Mouse (Mus musculus) thymus, postnatal 14 days (tissue): ENCODE measurements around the gene Pygm.

Experiments
- DNase-seq: peaks from one replicate; pipeline ENCODE4 v3.0.0; 2021

The Pygm gene

GRCm38 (mm10) chr19:6384128-6384527, at the start of gene Pygm:
Gene Pygm (plus strand): TSS chr19:6384399.
- DNase-seq: no peak

DNA sequence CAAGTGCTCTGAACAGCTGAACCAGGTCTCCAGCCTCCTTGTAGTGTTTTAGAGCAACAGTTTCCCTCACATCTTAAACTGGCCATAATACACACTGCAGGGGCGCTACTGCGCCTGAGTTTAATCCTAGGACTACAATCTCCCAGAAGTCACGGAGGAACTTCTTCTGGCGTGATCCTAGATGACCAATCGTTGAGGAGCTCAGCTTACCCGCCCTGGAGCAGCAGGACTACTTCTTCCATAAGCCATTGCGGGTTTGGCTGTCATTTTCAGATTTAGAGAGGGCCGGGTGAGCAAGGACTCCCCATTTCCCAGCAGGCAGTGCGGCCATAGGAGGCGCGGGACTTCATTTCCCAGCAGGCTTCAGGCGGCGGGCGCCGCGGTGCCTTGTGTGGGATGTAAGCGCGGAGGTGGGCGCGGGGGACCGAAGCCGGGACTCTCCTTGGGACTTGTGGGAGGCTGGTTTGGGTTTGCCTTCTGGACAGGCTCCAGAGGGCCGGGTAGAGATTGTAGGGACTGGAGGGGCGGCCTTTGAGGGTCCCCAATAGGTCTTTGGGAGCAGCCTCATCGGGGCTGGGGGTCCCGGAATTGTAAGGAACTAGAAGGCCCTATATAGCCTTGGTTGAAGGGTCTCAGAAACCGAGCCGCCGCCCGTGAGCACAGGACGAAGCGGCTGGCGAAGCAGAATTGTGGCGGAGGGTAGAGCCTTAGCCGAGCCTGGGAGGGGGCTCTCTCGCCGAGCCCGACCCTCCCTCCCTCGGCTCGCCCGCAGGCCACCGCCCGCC, 49.3 kb upstream of the Pygm start, which contains the start of gene Men1:
TSS of gene Men1 (plus strand) at position 307 of the 785 bp plus-strand sequence.
- peak; percentile 92 for DNase-seq

DNA sequence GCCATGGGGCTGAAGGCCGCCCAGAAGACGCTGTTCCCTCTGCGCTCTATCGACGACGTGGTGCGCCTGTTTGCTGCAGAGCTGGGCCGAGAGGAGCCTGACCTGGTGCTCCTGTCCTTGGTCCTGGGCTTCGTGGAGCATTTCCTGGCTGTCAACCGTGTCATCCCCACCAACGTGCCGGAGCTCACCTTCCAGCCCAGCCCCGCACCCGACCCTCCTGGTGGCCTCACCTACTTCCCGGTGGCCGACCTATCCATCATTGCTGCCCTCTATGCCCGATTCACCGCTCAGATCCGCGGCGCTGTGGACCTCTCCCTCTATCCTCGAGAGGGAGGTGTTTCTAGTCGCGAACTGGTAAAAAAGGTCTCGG, 48.8 kb upstream of the Pygm start:
- DNase-seq: peak; percentile 45

GRCm38 (mm10) chr19:6336920-6337319, 47.3 kb upstream of the Pygm start:
- no peak for DNase-seq

DNA sequence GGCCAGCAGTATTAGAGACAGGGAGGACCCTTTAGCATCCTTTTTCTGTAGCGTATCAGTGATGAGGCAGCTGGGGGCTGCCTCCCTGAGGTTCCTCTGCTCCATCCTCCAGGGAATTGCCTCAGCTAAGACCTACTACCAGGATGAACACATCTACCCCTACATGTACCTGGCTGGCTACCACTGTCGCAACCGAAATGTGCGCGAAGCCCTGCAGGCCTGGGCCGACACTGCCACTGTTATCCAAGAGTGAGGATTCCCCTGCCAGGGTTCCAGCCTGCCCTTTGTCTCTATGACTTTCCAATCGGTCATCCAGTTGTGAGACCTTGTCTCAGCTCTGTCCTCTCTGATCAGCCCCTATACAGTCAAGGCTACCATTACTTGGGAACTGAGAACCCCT, 46.0 kb upstream of the Pygm start:
- no peak for DNase-seq

DNA sequence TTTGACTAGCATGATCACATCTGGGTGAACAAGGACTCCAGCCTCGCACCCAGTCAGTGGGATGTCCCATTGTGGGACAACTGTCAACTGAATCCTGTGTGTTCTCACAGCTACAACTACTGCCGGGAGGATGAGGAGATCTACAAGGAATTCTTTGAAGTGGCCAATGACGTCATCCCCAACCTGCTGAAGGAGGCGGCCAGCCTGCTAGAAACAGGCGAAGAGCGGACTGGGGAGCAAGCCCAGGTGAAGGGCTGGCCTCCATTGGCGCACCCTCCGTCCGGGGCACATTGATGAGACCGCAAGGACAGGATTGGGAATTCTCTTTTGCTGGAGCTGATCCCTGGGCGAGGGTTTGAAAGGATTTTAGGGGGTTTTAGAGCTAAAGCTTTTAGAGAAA, 45.5 kb upstream of the Pygm start:
- no peak for DNase-seq

- DNase-seq: no peak
Observed at GRCm38 (mm10) chr19:6339191-6339590, 45.0 kb upstream of the Pygm start.

DNA sequence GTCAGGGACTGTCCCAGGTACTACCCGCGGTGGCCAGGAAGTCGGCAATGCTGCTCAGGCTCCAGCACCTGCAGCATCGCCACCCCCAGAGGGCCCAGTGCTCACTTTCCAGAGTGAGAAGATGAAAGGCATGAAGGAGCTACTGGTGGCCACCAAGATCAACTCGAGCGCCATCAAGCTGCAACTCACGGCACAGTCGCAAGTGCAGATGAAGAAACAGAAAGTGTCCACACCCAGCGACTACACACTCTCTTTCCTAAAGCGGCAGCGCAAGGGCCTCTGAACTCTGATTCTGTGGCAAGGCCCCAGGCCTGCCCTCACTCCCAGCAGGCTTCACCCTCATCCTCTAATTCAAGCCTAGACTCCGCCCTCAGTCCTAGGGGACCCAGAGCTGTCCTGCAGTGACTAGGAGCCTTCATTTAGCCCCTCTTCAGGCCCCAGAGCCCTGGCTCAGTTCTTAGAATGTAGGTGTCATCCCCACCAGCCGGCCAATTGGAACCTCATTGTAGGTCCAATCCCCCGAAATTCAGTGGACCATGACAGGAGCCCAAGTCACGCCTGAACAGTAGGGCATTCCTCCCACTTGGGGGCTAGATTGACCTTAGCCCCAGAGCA, 44.2 kb upstream of the Pygm start:
- peak; percentile 77 for DNase-seq

- peak; percentile 95 for DNase-seq
Observed at GRCm38 (mm10) chr19:6340524-6341452, 43.4 kb upstream of the Pygm start, which contains the start of gene Map4k2. Gene Map4k2 (plus strand): TSS chr19:6341135.

GRCm38 (mm10) chr19:6341453-6342077, 42.6 kb upstream of the Pygm start:
- peak; percentile 51 for DNase-seq

DNA sequence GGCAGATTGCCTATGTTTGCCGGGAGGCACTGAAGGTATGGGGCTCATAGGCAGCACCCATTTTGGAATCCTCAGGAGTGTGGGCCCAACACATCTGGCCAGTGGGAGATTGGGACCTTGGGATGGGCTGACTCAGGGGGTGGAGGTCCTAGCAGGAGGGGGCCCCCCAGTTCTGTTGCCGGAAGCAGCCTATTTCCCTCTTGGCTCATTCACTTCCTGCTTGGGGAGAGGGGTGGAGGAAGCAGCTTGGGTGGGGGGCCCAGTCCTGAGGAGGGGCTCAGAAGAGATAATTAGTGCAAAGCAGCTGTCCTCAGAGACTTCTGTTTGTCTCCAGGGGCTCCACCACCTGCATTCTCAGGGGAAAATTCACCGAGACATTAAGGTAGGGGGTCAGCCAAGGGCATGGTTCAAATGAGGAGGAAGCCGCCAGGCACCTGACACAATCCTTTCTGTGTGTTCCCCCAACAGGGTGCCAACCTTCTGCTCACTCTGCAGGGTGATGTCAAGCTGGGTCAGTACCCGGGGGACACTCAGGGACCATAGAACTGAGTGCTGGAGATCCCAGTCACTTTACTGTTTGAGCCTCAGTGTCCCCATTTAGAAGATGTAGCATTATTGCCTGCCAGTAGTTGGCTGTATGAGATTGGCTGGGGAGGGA, 41.8 kb upstream of the Pygm start:
- DNase-seq: peak; percentile 72

GRCm38 (mm10) chr19:6343066-6343925, 40.9 kb upstream of the Pygm start:
- peak; percentile 56 for DNase-seq

DNA sequence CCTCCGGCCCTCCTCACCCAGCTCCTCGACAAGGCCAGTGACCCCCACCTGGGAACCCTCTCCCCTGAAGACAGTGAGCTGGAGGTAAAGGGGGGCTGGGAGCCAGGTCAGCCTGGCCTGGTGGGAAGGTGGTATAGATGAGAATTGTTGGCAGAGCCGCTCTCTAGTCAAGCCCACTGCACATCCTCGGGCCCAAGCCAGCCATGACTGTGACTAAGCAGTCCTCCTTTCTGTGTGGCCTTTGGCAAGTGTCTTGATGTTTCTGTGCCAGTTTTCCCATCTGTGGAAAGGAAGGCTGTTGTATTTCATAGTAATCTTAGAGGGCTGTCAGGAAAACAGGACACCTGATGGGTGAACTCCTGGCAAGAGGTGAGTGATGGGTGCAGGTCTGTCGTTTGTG, 40.2 kb upstream of the Pygm start:
- no peak for DNase-seq

DNA sequence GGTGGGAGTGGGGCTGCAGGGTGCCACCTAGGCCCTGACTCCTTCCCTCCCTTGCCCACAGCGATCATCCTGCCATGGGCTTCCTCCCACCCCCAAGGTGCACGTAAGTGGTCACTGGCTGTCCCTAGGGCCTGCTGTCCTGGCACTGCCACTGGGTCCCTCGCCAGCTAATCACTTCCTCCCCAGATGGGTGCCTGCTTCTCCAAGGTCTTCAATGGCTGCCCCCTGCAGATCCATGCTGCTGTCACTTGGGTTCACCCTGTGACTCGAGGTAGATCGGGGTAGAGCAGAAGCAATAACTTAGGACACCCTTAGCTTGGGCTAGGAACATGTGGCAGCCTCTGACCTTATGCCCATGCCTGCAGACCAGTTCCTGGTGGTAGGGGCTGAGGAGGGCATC, 38.2 kb upstream of the Pygm start:
- DNase-seq: no peak

DNA sequence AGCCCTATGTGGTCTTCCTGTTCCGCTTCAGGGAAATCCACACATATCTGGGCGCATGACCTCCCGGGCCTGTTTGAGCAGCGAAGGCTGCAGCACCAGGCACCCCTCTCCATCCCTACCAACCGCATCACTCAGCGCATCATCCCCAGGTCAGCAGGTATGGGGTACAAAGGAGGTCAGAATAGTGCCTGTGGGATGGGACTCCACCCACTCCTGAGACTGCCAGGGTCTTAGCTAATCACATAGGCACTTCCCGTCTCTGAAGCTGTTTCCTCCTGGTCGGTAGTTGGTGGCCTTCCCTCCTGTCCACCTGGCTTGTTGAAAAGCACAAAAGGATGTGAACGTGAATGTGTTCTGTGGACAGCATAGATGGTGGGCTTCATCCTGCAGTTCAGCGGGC, 37.5 kb upstream of the Pygm start:
- DNase-seq: no peak

- DNase-seq: no peak
Observed at GRCm38 (mm10) chr19:6347615-6348014, 36.6 kb upstream of the Pygm start.

GRCm38 (mm10) chr19:6348717-6349116, 35.5 kb upstream of the Pygm start:
- DNase-seq: no peak

DNA sequence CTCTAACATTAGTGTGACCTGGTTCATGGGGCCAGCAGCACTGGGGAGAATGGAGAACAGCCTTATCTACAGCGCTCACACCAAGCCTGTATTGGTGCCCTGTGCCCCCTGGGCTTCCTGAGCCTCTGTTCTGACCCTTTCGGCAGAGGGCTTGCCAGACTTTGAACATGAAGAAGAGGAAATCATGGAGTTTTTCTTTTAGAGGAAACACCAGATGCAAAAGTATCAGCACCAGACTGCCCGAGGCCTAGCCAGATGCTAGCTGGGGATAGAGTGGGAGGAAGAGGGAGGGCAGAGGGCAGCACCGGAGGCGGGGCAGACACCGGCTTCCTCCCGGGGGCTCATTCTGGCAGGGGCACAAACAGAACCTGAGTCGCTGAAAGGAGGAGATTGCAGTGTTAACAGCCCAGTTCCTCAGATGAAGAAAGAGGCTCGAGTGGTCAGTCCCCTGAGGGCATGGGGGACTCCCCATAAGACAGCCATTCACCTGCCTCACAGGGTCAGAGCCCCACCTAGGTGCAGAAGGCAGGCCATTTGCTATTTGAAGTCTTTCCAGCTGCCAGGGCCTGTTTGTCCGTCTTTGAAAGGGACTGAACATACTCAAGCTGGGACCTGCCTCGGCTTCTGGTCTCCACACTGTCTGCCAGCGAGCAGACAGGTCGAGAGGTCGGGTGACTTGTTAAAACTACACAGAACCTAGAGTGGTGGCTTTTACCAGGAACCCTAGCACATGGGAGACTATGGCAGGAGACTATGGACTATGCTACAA, 34.8 kb upstream of the Pygm start:
- peak; percentile 46 for DNase-seq

DNA sequence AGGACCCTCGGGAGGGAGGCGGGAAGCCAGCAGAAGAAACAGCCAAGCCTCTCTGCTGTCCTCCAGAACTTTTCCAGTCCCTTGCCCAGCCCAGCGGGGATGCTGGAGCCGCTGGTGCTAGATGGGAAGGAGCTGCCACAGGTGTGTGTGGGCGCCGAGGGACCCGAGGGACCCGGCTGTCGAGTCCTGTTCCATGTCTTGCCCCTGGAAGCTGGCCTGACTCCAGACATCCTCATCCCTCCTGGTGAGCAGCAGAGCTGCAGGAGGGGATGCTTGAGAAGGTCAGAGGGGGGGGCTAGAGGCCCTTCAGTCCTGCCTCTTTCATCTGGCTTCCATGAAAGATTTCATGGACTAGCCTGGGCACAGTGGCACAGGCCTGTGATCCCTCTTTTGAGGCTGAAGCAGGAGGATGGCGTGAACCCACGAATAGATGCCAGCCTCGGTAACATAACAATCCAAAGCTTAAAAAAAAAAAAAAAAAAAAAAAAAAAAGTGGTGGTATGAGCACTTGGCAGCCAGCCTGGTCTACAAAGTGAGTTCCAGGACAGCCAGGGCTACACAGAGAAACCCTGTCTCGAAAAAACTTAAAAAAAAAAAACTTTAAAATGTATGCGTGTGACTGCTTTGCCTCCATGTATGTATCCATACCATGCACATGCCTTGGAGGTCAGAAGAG, 32.6 kb upstream of the Pygm start:
- no peak for DNase-seq

GRCm38 (mm10) chr19:6352107-6352505, 32.1 kb upstream of the Pygm start:
- DNase-seq: no peak
